Mouse (Mus musculus) ES-Bruce4 (cell line): ENCODE measurements around the gene Cdc42.

Experiments
- CTCF ChIP-seq: IDR thresholded peaks from one replicate; pipeline ENCODE4 v1.8.1; 2011; ENCODE audit warnings: low read depth, low read length
- EP300 ChIP-seq: IDR thresholded peaks from 2 replicates; pipeline ENCODE4 v1.6.1; 2011; ENCODE audit warnings: low read depth, low read length; ENCODE audit not compliant: insufficient read depth

DNA sequence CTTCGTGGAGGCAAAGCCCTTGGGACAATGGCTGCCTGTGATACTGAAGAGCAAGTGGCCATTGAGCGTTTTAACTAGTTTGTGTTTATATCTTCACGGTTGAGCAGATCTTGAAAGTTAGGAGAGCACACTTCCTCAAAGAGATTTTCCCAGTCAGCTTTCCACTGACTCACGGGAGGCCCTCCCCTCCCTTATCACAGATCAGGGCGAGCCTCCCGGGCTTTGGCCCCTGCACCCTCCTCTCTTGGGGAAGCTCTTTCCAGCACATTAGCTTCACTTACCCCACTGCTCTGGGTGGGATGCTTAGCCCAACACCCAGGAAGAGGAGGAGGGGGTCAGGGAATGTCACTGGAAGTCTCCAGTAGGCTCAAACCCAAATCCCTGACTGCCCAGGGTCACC is 83.2 kb downstream of the Cdc42 start:
- TF ChIP-seq EP300, result no peak
- no peak for TF ChIP-seq CTCF
